Mouse (Mus musculus) erythroid progenitor cell, adult 5-6 weeks (primary cell): Measurements from ENCODE around the gene Ctsg. TPM values are rescaled to one million over a fixed set of nuclear protein-coding genes. Genes with fewer than 3 reads are reported as not detected.

Source experiments
- total RNA-seq, 2 experiments: library from RNA; stranded (forward) in 1 of 2; stranded (reverse) in 1 of 2; fragments of 150-400 nt in 1 of 2; fragments of 186-747, 209-891 nt in 1 of 2; gene quantifications; 2 replicates each; pipeline versions ENCODE4 v1.2.3 to v1.2.4; 2015 to 2017; ENCODE audit warnings: low replicate concordance in 2 of 2

The Ctsg gene
- total RNA-seq, 2 experiments from 2014 or later, result 119 to 241 TPM

Other genes starting within 250 kb of the Ctsg start
- under 0.01 and 4.2 TPM in 2 replicates for gene Nynrin, start 248.6 kb downstream of the Ctsg start, total RNA-seq (2015; ENCODE audit: low replicate concordance)
- gene Nynrin, start 248.6 kb downstream of the Ctsg start, total RNA-seq (2017; ENCODE audit: low replicate concordance), result 0.26 and 0.45 TPM in 2 replicates
- 0.42 TPM in 1 of 2 replicates, not detected in the other for gene Cbln3, start 218.2 kb downstream of the Ctsg start, total RNA-seq (2015; ENCODE audit: low replicate concordance)
- gene Cbln3, start 218.2 kb downstream of the Ctsg start, total RNA-seq (2017; ENCODE audit: low replicate concordance), result not detected in 2 replicates
- gene Khnyn, start 217.6 kb downstream of the Ctsg start, total RNA-seq (2015; ENCODE audit: low replicate concordance), result 3.2 and 3.8 TPM in 2 replicates
- 5.0 and 8.1 TPM in 2 replicates for gene Khnyn, start 217.6 kb downstream of the Ctsg start, total RNA-seq (2017; ENCODE audit: low replicate concordance)
- 5.4 and 5.9 TPM in 2 replicates for gene Sdr39u1, start 202.3 kb downstream of the Ctsg start, total RNA-seq (2015; ENCODE audit: low replicate concordance)
- gene Sdr39u1, start 202.3 kb downstream of the Ctsg start, total RNA-seq (2017; ENCODE audit: low replicate concordance), result 0.64 TPM in 1 of 2 replicates, not detected in the other
- gene Cma1, start 157.9 kb downstream of the Ctsg start, total RNA-seq (2015; ENCODE audit: low replicate concordance), result not detected in 2 replicates
- gene Cma1, start 157.9 kb downstream of the Ctsg start, total RNA-seq (2017; ENCODE audit: low replicate concordance), result not detected in 2 replicates
- not detected in 2 replicates for gene Cma2, start 151.6 kb downstream of the Ctsg start, total RNA-seq (2015; ENCODE audit: low replicate concordance)
- gene Cma2, start 151.6 kb downstream of the Ctsg start, total RNA-seq (2017; ENCODE audit: low replicate concordance), result not detected in 2 replicates
- not detected in 2 replicates for gene Mcpt1, start 84.6 kb downstream of the Ctsg start, total RNA-seq (2015; ENCODE audit: low replicate concordance)
- gene Mcpt1, start 84.6 kb downstream of the Ctsg start, total RNA-seq (2017; ENCODE audit: low replicate concordance), result 1.8 TPM in 1 of 2 replicates, not detected in the other
- not detected in 2 replicates for gene Mcpt9, start 72.1 kb downstream of the Ctsg start, total RNA-seq (2015; ENCODE audit: low replicate concordance)
- gene Mcpt9, start 72.1 kb downstream of the Ctsg start, total RNA-seq (2017; ENCODE audit: low replicate concordance), result not detected in 2 replicates
- not detected in 2 replicates for gene Mcpt2, start 60.5 kb downstream of the Ctsg start, total RNA-seq (2015; ENCODE audit: low replicate concordance)
- gene Mcpt2, start 60.5 kb downstream of the Ctsg start, total RNA-seq (2017; ENCODE audit: low replicate concordance), result not detected in 2 replicates
- gene Mcpt4, start 40.3 kb downstream of the Ctsg start, total RNA-seq (2015; ENCODE audit: low replicate concordance), result not detected in 2 replicates
- not detected in 2 replicates for gene Mcpt4, start 40.3 kb downstream of the Ctsg start, total RNA-seq (2017; ENCODE audit: low replicate concordance)
- 169 and 180 TPM in 2 replicates for gene Mcpt8, start 17.3 kb downstream of the Ctsg start, total RNA-seq (2015; ENCODE audit: low replicate concordance)
- gene Mcpt8, start 17.3 kb downstream of the Ctsg start, total RNA-seq (2017; ENCODE audit: low replicate concordance), result 49.1 and 57.2 TPM in 2 replicates
- not detected in 2 replicates for gene Gzme, start 18.1 kb upstream of the Ctsg start, total RNA-seq (2015; ENCODE audit: low replicate concordance)
- not detected in 2 replicates for gene Gzme, start 18.1 kb upstream of the Ctsg start, total RNA-seq (2017; ENCODE audit: low replicate concordance)
- gene Gzmd, start 30.0 kb upstream of the Ctsg start, total RNA-seq (2015; ENCODE audit: low replicate concordance), result not detected in 2 replicates
- gene Gzmd, start 30.0 kb upstream of the Ctsg start, total RNA-seq (2017; ENCODE audit: low replicate concordance), result not detected in 2 replicates
- gene Gzmg, start 57.0 kb upstream of the Ctsg start, total RNA-seq (2015; ENCODE audit: low replicate concordance), result not detected in 2 replicates
- gene Gzmg, start 57.0 kb upstream of the Ctsg start, total RNA-seq (2017; ENCODE audit: low replicate concordance), result not detected in 2 replicates
- not detected in 2 replicates for gene Gzmn, start 72.0 kb upstream of the Ctsg start, total RNA-seq (2015; ENCODE audit: low replicate concordance)
- gene Gzmn, start 72.0 kb upstream of the Ctsg start, total RNA-seq (2017; ENCODE audit: low replicate concordance), result not detected in 2 replicates
- gene Gzmf, start 108.8 kb upstream of the Ctsg start, total RNA-seq (2015; ENCODE audit: low replicate concordance), result not detected in 2 replicates
- gene Gzmf, start 108.8 kb upstream of the Ctsg start, total RNA-seq (2017; ENCODE audit: low replicate concordance), result not detected in 2 replicates
- gene Gzmc, start 132.1 kb upstream of the Ctsg start, total RNA-seq (2015; ENCODE audit: low replicate concordance), result not detected in 2 replicates
- not detected in 2 replicates for gene Gzmc, start 132.1 kb upstream of the Ctsg start, total RNA-seq (2017; ENCODE audit: low replicate concordance)
- gene Gzmb, start 159.7 kb upstream of the Ctsg start, total RNA-seq (2015; ENCODE audit: low replicate concordance), result 6.3 TPM in 1 of 2 replicates, not detected in the other
- not detected in 2 replicates for gene Gzmb, start 159.7 kb upstream of the Ctsg start, total RNA-seq (2017; ENCODE audit: low replicate concordance)